Mouse (Mus musculus): ENCODE results near the gene Olfr671. TPM values are rescaled to one million over a fixed set of nuclear protein-coding genes. Genes with fewer than 3 reads are reported as not detected.
"Not testable (repeated sequence)": the region's sequence is repeated elsewhere in the genome, so short reads cannot be mapped to it uniquely, and the experiment has no call there.

Gene Olfr671
- not detected in 2 replicates for polyA plus RNA-seq (2012; ENCODE audit: insufficient read depth, insufficient read length, missing spikeins)

DNA sequence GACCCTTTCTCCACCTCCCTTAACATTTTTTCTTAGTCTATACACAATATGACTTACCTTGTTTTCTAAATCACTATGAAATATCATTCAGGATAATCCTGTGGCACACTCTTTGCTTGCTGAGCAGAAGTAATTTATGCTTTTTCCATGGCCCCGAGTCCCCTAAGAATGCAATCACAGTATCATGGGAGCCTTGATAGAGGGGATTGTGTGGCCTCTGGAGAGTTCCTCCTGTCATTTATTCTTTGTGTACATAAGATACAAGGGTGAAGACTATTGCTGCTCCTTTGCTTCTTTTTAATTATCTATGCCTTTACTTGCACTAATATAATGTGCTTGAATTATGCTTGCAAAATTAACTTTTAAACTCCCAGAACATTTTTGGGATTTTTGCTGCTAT, at the start of gene Olfr671:
Gene Olfr671, minus strand, starts transcription at position 101 of the 400 bp plus-strand sequence.
- Histone ChIP-seq H3K4me1 (ENCODE audit: control insufficient read depth, insufficient read depth, insufficient read length, low read length) (no peaks in the 10 kb centered on the region), H3K27ac (replicated peaks; ENCODE audit: low read depth, low read length) (no peak within 1 kb of the TSS), H3K4me3 (ENCODE audit: insufficient read depth, low read depth, low read length) (no peak within 1 kb of the TSS)

DNA sequence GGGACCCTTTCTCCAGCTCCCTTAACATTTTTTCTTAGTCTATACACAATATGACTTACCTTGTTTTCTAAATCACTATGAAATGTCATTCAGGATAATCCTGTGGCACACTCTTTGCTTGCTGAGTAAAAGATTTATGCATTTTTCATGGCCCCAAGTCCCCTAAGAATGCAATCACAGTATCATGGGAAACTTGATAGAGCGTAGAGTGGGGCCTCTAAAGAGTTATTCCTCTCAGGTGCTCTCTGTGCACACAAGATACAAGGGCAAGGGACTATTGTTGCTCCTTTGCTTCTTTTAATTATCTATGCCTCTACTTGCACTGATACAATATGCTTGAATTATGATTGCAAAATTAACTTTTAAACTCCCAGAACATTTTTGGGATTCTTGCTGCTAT, 49.4 kb upstream of the Olfr671 start, which contains the start of gene Olfr675:
Gene Olfr675, minus strand, starts transcription at position 101 of the 400 bp plus-strand sequence.
- no peak within 1 kb of the TSS for H3K4me3 ChIP-seq (ENCODE audit: insufficient read depth, low read depth, low read length)
- H3K27ac ChIP-seq (replicated peaks; ENCODE audit: low read depth, low read length): no peak within 1 kb of the TSS
- no peaks in the 10 kb centered on the region for H3K4me1 ChIP-seq (ENCODE audit: control insufficient read depth, insufficient read depth, insufficient read length, low read length)

DNA sequence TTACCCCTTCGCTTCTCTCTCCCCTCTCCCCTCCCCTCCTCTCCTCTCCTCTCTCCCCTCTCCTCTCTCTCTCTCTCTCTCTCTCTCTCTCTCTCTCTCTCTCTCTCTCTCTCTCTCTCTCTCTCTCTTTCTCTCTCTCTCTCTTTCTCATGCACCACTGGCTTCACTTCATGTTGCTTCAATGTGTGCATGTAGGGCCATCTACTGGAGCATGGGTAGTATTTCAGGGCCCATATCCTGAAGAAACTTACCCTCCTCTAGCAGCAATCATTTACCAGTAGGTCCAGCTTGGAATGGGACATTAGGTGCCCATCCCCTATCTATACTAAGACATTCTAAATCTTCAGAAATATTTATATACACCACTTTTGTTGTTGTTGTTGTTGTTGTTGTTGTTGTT, 43.6 kb upstream of the Olfr671 start:
- no peak overlapping the region for H3K4me3 ChIP-seq (ENCODE audit: insufficient read depth, low read depth, low read length)
- no peak overlapping the region for H3K27ac ChIP-seq (replicated peaks; ENCODE audit: low read depth, low read length)
- H3K4me1 ChIP-seq (ENCODE audit: control insufficient read depth, insufficient read depth, insufficient read length, low read length): no peaks in the 10 kb centered on the region

DNA sequence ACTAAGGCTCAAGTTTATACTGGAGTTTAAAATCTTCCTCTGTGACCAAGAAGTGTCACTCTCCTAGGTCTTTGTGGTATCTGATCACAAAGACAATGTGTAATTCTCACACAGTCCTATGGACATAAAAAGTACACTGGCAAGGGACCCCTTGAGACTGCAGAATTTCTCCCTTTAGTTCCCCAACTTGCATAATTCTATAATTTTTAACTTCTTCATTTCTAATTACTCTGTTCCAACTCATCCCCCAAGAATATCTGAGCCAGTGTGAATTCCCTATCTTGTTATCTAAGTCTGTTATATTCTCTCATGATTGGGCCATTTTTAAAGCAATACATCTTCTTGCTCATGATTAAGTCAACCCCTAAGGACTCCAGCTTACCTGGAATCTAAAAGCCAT, 23.0 kb upstream of the Olfr671 start, which contains the start of gene Olfr672:
Gene Olfr672, minus strand, starts transcription at position 101 of the 400 bp plus-strand sequence.
- Histone ChIP-seq H3K4me1 (ENCODE audit: control insufficient read depth, insufficient read depth, insufficient read length, low read length) (no peaks in the 10 kb centered on the region), H3K4me3 (ENCODE audit: insufficient read depth, low read depth, low read length) (no peak within 1 kb of the TSS), H3K27ac (replicated peaks; ENCODE audit: low read depth, low read length) (no peak within 1 kb of the TSS)

DNA sequence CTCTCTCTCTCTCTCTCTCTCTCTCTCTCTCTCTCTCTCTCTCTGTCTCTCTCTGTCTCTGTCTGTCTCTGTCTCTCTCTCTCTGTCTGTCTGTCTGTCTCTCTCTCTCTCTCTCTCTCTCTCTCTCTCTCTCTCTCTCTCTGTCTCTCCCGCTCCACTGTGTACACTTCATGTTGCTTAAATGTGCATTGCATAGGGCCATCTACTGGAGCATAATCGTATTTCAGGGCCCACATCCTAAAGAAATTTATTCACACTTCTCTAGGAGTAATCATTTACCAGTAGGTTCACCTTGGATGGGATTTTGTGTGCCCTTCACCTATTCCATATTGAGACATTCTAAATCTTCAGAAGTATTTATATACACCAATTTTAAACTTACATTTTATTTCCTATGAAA, 6.4 kb downstream of the Olfr671 start:
- H3K4me3 ChIP-seq (ENCODE audit: insufficient read depth, low read depth, low read length); H3K4me1 ChIP-seq (ENCODE audit: control insufficient read depth, insufficient read depth, insufficient read length, low read length); H3K27ac ChIP-seq (replicated peaks; ENCODE audit: low read depth, low read length): not testable (repeated sequence)

DNA sequence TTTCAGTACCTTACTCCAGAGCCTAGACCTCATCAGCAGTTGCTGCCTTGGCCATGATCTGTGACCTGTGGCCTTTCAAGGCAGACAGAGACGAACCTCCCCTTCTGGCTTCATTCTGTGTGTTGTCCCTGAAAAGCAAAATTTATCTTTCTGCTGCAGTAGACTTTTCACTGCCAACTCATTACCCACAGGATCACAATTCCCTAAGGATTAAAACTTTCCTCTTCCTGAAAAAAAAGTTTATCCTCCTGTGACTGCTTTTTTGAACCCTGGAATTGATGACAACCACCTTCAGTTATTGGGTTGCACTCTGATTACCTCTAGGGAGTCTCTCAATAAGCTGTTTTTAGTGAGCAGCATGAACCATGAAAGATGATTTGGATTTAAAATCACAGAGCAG, 16.4 kb downstream of the Olfr671 start, which contains the start of gene Olfr670:
Gene Olfr670, minus strand, starts transcription at position 101 of the 400 bp plus-strand sequence.
- H3K4me1 ChIP-seq (ENCODE audit: control insufficient read depth, insufficient read depth, insufficient read length, low read length): no peaks in the 10 kb centered on the region
- no peak within 1 kb of the TSS for H3K4me3 ChIP-seq (ENCODE audit: insufficient read depth, low read depth, low read length)
- H3K27ac ChIP-seq (replicated peaks; ENCODE audit: low read depth, low read length): no peak within 1 kb of the TSS

DNA sequence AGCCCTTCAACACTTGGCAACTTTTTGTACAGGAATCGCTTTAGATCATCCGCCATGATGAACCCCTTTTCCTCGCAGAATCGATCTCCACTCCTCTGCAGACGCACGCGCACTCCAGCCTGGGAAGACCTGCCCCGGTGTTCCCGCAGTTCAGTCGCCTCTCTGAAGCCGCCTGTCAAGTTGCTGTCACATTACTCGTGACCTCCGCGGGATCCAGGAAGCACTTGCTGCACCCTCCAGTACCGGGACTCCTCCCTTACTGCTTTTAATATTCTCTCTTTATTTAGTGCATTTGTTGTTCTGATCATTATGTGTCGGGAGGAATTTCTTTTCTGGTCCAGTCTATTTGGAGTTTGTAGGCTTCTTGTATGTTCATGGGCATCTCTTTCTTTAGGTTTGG, 28.7 kb downstream of the Olfr671 start:
- not testable (repeated sequence) for H3K4me1 ChIP-seq (ENCODE audit: control insufficient read depth, insufficient read depth, insufficient read length, low read length); H3K4me3 ChIP-seq (ENCODE audit: insufficient read depth, low read depth, low read length); H3K27ac ChIP-seq (replicated peaks; ENCODE audit: low read depth, low read length)

DNA sequence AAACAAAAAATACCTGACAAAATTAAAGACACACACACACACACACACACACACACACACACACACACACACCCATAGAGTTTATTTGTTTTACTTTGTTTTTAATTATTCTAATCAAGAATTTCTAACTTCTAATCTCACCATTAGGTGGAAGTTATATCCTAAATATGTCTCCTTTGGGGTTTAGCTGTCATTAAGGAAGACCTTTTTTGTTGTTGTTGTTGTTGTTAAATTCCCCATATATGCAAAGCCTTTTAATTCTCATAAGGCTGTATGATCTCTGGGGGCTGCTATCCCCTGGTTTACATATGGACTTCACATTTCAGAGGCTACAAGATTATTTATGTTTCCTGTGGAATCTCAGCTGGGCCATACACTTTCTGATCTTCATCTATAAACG, 45.0 kb downstream of the Olfr671 start, which contains the start of gene Olfr669:
Gene Olfr669, plus strand, starts transcription at position 301 of the 400 bp plus-strand sequence.
- H3K27ac ChIP-seq (replicated peaks; ENCODE audit: low read depth, low read length): no peak within 1 kb of the TSS
- H3K4me1 ChIP-seq (ENCODE audit: control insufficient read depth, insufficient read depth, insufficient read length, low read length): no peaks in the 10 kb centered on the region
- no peak within 1 kb of the TSS for H3K4me3 ChIP-seq (ENCODE audit: insufficient read depth, low read depth, low read length)

DNA sequence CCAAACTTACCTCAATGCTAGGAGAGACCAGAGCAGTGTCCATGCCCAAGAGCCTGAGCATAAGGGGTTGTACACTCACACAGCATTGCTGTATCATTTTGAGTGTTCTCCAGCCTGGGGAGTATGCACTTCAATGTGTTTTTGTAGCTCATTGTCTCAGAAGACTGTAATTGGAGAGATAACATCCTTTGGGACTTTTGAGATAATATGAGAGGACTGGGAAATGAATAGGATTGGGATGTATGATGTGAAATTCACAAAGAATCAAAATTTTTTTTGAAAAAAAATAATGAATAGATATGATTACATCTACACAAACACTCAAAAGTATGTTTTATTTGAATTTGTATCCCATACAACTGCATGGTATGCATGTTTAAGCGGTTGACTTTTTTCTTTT, 51.0 kb downstream of the Olfr671 start, which contains the start of gene Olfr668:
Gene Olfr668, minus strand, starts transcription at position 101 of the 400 bp plus-strand sequence.
- Histone ChIP-seq H3K4me1 (ENCODE audit: control insufficient read depth, insufficient read depth, insufficient read length, low read length) (no peaks in the 10 kb centered on the region), H3K4me3 (ENCODE audit: insufficient read depth, low read depth, low read length) (no peak within 1 kb of the TSS), H3K27ac (replicated peaks; ENCODE audit: low read depth, low read length) (no peak within 1 kb of the TSS)

Other genes with a start within 250 kb of the Olfr671 start
- not detected in 2 replicates for gene Usp17le, start 201.7 kb downstream of the Olfr671 start, polyA plus RNA-seq (2012; ENCODE audit: insufficient read depth, insufficient read length, missing spikeins)
- gene Usp17lb, start 136.5 kb downstream of the Olfr671 start, polyA plus RNA-seq (2012; ENCODE audit: insufficient read depth, insufficient read length, missing spikeins): not detected in 2 replicates
- not detected in 2 replicates for gene Usp17la, start 122.1 kb downstream of the Olfr671 start, polyA plus RNA-seq (2012; ENCODE audit: insufficient read depth, insufficient read length, missing spikeins)
- not detected in 2 replicates for gene Olfr665, start 101.1 kb downstream of the Olfr671 start, polyA plus RNA-seq (2012; ENCODE audit: insufficient read depth, insufficient read length, missing spikeins)
- not detected in 2 replicates for gene Olfr666, start 83.2 kb downstream of the Olfr671 start, polyA plus RNA-seq (2012; ENCODE audit: insufficient read depth, insufficient read length, missing spikeins)
- gene Olfr667, start 57.6 kb downstream of the Olfr671 start, polyA plus RNA-seq (2012; ENCODE audit: insufficient read depth, insufficient read length, missing spikeins): not detected in 2 replicates
- gene Olfr668, start 51.1 kb downstream of the Olfr671 start, polyA plus RNA-seq (2012; ENCODE audit: insufficient read depth, insufficient read length, missing spikeins): not detected in 2 replicates
- not detected in 2 replicates for gene Olfr669, start 44.9 kb downstream of the Olfr671 start, polyA plus RNA-seq (2012; ENCODE audit: insufficient read depth, insufficient read length, missing spikeins)
- gene Olfr670, start 16.5 kb downstream of the Olfr671 start, polyA plus RNA-seq (2012; ENCODE audit: insufficient read depth, insufficient read length, missing spikeins): not detected in 2 replicates
- gene Olfr672, start 22.9 kb upstream of the Olfr671 start, polyA plus RNA-seq (2012; ENCODE audit: insufficient read depth, insufficient read length, missing spikeins): not detected in 2 replicates
- not detected in 2 replicates for gene Olfr675, start 49.3 kb upstream of the Olfr671 start, polyA plus RNA-seq (2012; ENCODE audit: insufficient read depth, insufficient read length, missing spikeins)
- not detected in 2 replicates for gene Olfr676, start 53.6 kb upstream of the Olfr671 start, polyA plus RNA-seq (2012; ENCODE audit: insufficient read depth, insufficient read length, missing spikeins)
- not detected in 2 replicates for gene Olfr677, start 72.2 kb upstream of the Olfr671 start, polyA plus RNA-seq (2012; ENCODE audit: insufficient read depth, insufficient read length, missing spikeins)
- not detected in 2 replicates for gene Olfr678, start 85.3 kb upstream of the Olfr671 start, polyA plus RNA-seq (2012; ENCODE audit: insufficient read depth, insufficient read length, missing spikeins)
- not detected in 2 replicates for gene Olfr679, start 102.1 kb upstream of the Olfr671 start, polyA plus RNA-seq (2012; ENCODE audit: insufficient read depth, insufficient read length, missing spikeins)
- gene Olfr680-ps1, start 113.7 kb upstream of the Olfr671 start, polyA plus RNA-seq (2012; ENCODE audit: insufficient read depth, insufficient read length, missing spikeins): not detected in 2 replicates
- gene Olfr681, start 137.7 kb upstream of the Olfr671 start, polyA plus RNA-seq (2012; ENCODE audit: insufficient read depth, insufficient read length, missing spikeins): not detected in 2 replicates
- not detected in 2 replicates for gene Olfr683, start 167.9 kb upstream of the Olfr671 start, polyA plus RNA-seq (2012; ENCODE audit: insufficient read depth, insufficient read length, missing spikeins)
- gene Olfr684, start 184.5 kb upstream of the Olfr671 start, polyA plus RNA-seq (2012; ENCODE audit: insufficient read depth, insufficient read length, missing spikeins): not detected in 2 replicates
- not detected in 2 replicates for gene Olfr685, start 206.9 kb upstream of the Olfr671 start, polyA plus RNA-seq (2012; ENCODE audit: insufficient read depth, insufficient read length, missing spikeins)
- not detected in 2 replicates for gene Olfr686, start 228.4 kb upstream of the Olfr671 start, polyA plus RNA-seq (2012; ENCODE audit: insufficient read depth, insufficient read length, missing spikeins)